ENCODE assay signal across 12 mouse cellular contexts in the genomic region with DNA sequence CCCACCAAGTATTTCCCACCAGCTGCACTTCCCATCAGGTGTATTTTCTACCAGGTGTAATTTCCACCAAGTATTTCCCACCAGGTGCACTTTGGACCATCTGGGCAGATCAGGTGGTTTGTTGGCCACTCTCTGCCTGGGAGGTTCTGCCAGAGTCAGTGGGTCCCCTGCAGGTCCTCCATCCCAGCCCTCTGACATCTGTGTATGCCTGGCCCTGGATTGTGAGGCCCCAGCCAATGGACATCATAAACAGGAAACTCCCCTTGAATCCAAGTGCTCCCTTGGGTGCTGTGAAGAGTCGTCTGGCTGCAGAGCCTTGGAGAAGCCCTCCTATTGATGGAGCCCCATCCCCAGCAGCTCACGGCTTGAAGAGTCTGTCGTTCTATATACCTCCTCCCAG.
"Had no signal": no experiment of that assay in that cellular context is flagged by ENCODE, and none has a peak within 500 bp of the region (broad histone marks: within the 10 kb centered on the region; RNA-seq: fewer than 3 reads in every experiment).

No protein-coding gene starts in this region.

- H3K27ac ChIP-seq: layer of hippocampus, adult 2 months; liver, embryonic 15.5 days; midbrain, embryonic 13.5 days; stomach, postnatal 0 days had no signal

- H3K9me3 ChIP-seq: liver, embryonic 15.5 days had no signal

- DNase-seq: kidney, postnatal 10 days; lung, adult 2 months; lung, postnatal 36 days; right cerebral cortex, adult 18-20 months; right cerebral cortex, postnatal 25 days; thymus, postnatal 4 days had no signal

- ATAC-seq: lung, postnatal 0 days; midbrain, embryonic 13.5 days had no signal

- H3K4me3 ChIP-seq: layer of hippocampus, adult 2 months; liver, embryonic 15.5 days; midbrain, embryonic 13.5 days had no signal

- H3K36me3 ChIP-seq: liver, embryonic 15.5 days; midbrain, embryonic 13.5 days had no signal

- H3K9ac ChIP-seq: liver, embryonic 15.5 days; midbrain, embryonic 13.5 days had no signal

- H3K4me1 ChIP-seq: liver, embryonic 15.5 days; midbrain, embryonic 13.5 days had no signal

- H3K4me2 ChIP-seq: liver, embryonic 11.5 days; liver, embryonic 15.5 days; midbrain, embryonic 13.5 days had no signal

- H3K27me3 ChIP-seq: liver, embryonic 15.5 days; midbrain, embryonic 13.5 days had no signal
